Mouse (Mus musculus): Measurements from ENCODE around the gene Lrmp. TPM values are rescaled to one million over a fixed set of nuclear protein-coding genes. Genes with fewer than 3 reads are reported as not detected.

Gene Lrmp
- polyA plus RNA-seq, 1 experiment from 2014 or later, result 14.5 TPM

GRCm38 (mm10) chr6:145105439-145105838 is 10.0 kb upstream of the Lrmp start:
- Histone ChIP-seq H3K36me3 (replicated peaks) (no peaks in the 10 kb centered on the region), H3K4me3 (replicated peaks) (no peak overlapping the region), H3K4me1 (replicated peaks) (no peaks in the 10 kb centered on the region; the same call in 1 of the 2 replicates), H3K27ac (replicated peaks) (no peak overlapping the region), H3K4me2 (no peak overlapping the region), H3K9me3 (replicated peaks) (no peaks in the 10 kb centered on the region), H3K27me3 (no peaks in the 10 kb centered on the region), H3K9ac (no peak overlapping the region)
- WGBS (ENCODE audit: insufficient replicate concordance), result 66% methylated on average over 10 of the region's 10 CpGs
- no peak for ATAC-seq (ENCODE audit: insufficient read depth)

- no peaks in the 10 kb centered on the region for H3K27me3 ChIP-seq
- no peaks in the 10 kb centered on the region for H3K36me3 ChIP-seq (replicated peaks)
- H3K4me2 ChIP-seq, result no peak overlapping the region
- 0 out of 2 replicates have a peak, but pooled peaks have one; percentile 15 for ATAC-seq (ENCODE audit: insufficient read depth)
- no peak overlapping the region for H3K4me3 ChIP-seq (replicated peaks)
- WGBS (ENCODE audit: insufficient replicate concordance), result 63% methylated on average over 6 of the region's 6 CpGs
- no peak overlapping the region for H3K9ac ChIP-seq
- H3K4me1 ChIP-seq (replicated peaks), result no peaks in the 10 kb centered on the region; the same call in 1 of the 2 replicates
- no peak overlapping the region for H3K27ac ChIP-seq (replicated peaks)
- no peaks in the 10 kb centered on the region for H3K9me3 ChIP-seq (replicated peaks)
These were observed 9.2 kb upstream of the Lrmp start for GRCm38 (mm10) chr6:145106163-145106842.

- WGBS (ENCODE audit: insufficient replicate concordance), result 77% methylated on average over 4 of the region's 4 CpGs
- Histone ChIP-seq H3K27me3 (no peaks in the 10 kb centered on the region), H3K9ac (no peak overlapping the region), H3K27ac (replicated peaks) (no peak overlapping the region), H3K4me2 (no peak overlapping the region), H3K9me3 (replicated peaks) (no peaks in the 10 kb centered on the region), H3K4me1 (replicated peaks) (peaks cover 4% of the 10 kb centered on the region), H3K36me3 (replicated peaks) (no peaks in the 10 kb centered on the region), H3K4me3 (replicated peaks) (no peak overlapping the region)
- ATAC-seq (ENCODE audit: insufficient read depth), result no peak
These were observed 4.7 kb upstream of the Lrmp start for GRCm38 (mm10) chr6:145110786-145111185.

- WGBS (ENCODE audit: insufficient replicate concordance), result 59% methylated on average over 6 of the region's 6 CpGs
- ATAC-seq (ENCODE audit: insufficient read depth), result no peak
- H3K9me3 ChIP-seq (replicated peaks), result no peaks in the 10 kb centered on the region
- peaks cover 14% of the 10 kb centered on the region for H3K4me1 ChIP-seq (replicated peaks)
- no peak overlapping the region for H3K4me3 ChIP-seq (replicated peaks)
- no peaks in the 10 kb centered on the region for H3K27me3 ChIP-seq
- no peak overlapping the region for H3K27ac ChIP-seq (replicated peaks)
- H3K9ac ChIP-seq, result no peak overlapping the region
- H3K4me2 ChIP-seq, result no peak overlapping the region
- no peaks in the 10 kb centered on the region for H3K36me3 ChIP-seq (replicated peaks)
These were observed 2.6 kb upstream of the Lrmp start for GRCm38 (mm10) chr6:145112865-145113264.

- Histone ChIP-seq H3K4me3 (replicated peaks) (no peak overlapping the region), H3K4me2 (no peak overlapping the region)
- ATAC-seq (ENCODE audit: insufficient read depth), result no peak
These were observed 892 bp upstream of the Lrmp start for GRCm38 (mm10) chr6:145114561-145114960.

GRCm38 (mm10) chr6:145116098-145116672 is 732 bp downstream of the Lrmp start:
- no peak overlapping the region for H3K4me3 ChIP-seq (replicated peaks)
- H3K4me2 ChIP-seq, result peak overlapping the region; percentile 30; the same call in 1 of the 2 replicates
- H3K4me1 ChIP-seq (replicated peaks), result peaks cover 22% of the 10 kb centered on the region
- no peak overlapping the region for H3K9ac ChIP-seq
- no peaks in the 10 kb centered on the region for H3K36me3 ChIP-seq (replicated peaks)
- no peaks in the 10 kb centered on the region for H3K27me3 ChIP-seq
- H3K9me3 ChIP-seq (replicated peaks), result no peaks in the 10 kb centered on the region
- WGBS (ENCODE audit: insufficient replicate concordance), result 48% methylated on average over 4 of the region's 4 CpGs
- H3K27ac ChIP-seq (replicated peaks), result peak overlapping the region; percentile 31
- peak; percentile 59; the same call in 1 of the 2 replicates for ATAC-seq (ENCODE audit: insufficient read depth)

More at GRCm38 (mm10) chr6:145114561-145114960, 892 bp upstream of the Lrmp start:
- Histone ChIP-seq H3K9ac (no peak overlapping the region), H3K27me3 (no peaks in the 10 kb centered on the region), H3K4me1 (replicated peaks) (peaks cover 14% of the 10 kb centered on the region), H3K36me3 (replicated peaks) (no peaks in the 10 kb centered on the region), H3K9me3 (replicated peaks) (no peaks in the 10 kb centered on the region), H3K27ac (replicated peaks) (no peak overlapping the region)
- WGBS (ENCODE audit: insufficient replicate concordance), result 48% methylated on average over 2 of the region's 2 CpGs

- WGBS (ENCODE audit: insufficient replicate concordance), result 57% methylated on average over 2 of the region's 2 CpGs
- H3K9me3 ChIP-seq (replicated peaks), result no peaks in the 10 kb centered on the region
- H3K4me2 ChIP-seq, result no peak overlapping the region
- H3K4me3 ChIP-seq (replicated peaks), result no peak overlapping the region
- peaks cover 56% of the 10 kb centered on the region for H3K4me1 ChIP-seq (replicated peaks)
- H3K36me3 ChIP-seq (replicated peaks), result no peaks in the 10 kb centered on the region
- no peak overlapping the region for H3K9ac ChIP-seq
- no peak for ATAC-seq (ENCODE audit: insufficient read depth)
- H3K27ac ChIP-seq (replicated peaks), result no peak overlapping the region
- H3K27me3 ChIP-seq, result no peaks in the 10 kb centered on the region
These were observed 4.6 kb downstream of the Lrmp start for GRCm38 (mm10) chr6:145120086-145120485.

GRCm38 (mm10) chr6:145120787-145121589 is 5.5 kb downstream of the Lrmp start:
- no peaks in the 10 kb centered on the region for H3K27me3 ChIP-seq
- no peak for ATAC-seq (ENCODE audit: insufficient read depth)
- H3K4me2 ChIP-seq, result peak overlapping the region; percentile 55
- peaks cover 59% of the 10 kb centered on the region for H3K4me1 ChIP-seq (replicated peaks)
- H3K36me3 ChIP-seq (replicated peaks), result no peaks in the 10 kb centered on the region
- peak overlapping the region; percentile 48 for H3K4me3 ChIP-seq (replicated peaks)
- H3K27ac ChIP-seq (replicated peaks), result peak overlapping the region; percentile 74
- 9% methylated on average over 18 of the region's 18 CpGs for WGBS (ENCODE audit: insufficient replicate concordance)
- H3K9me3 ChIP-seq (replicated peaks), result no peaks in the 10 kb centered on the region
- no peak overlapping the region; the same call in 1 of the 2 replicates for H3K9ac ChIP-seq

- WGBS (ENCODE audit: insufficient replicate concordance), result 13% methylated on average over 21 of the region's 21 CpGs
- Histone ChIP-seq H3K4me2 (peak overlapping the region; percentile 55), H3K9me3 (replicated peaks) (no peaks in the 10 kb centered on the region), H3K36me3 (replicated peaks) (no peaks in the 10 kb centered on the region), H3K4me3 (replicated peaks) (peak overlapping the region; percentile 48), H3K4me1 (replicated peaks) (peaks cover 54% of the 10 kb centered on the region), H3K27ac (replicated peaks) (peak overlapping the region; percentile 74), H3K27me3 (no peaks in the 10 kb centered on the region), H3K9ac (peak overlapping the region; percentile 3)
- peak; percentile 40; the same call in 1 of the 2 replicates for ATAC-seq (ENCODE audit: insufficient read depth)
These were observed 6.4 kb downstream of the Lrmp start for GRCm38 (mm10) chr6:145121590-145122420.

GRCm38 (mm10) chr6:145122423-145123059 is 7.1 kb downstream of the Lrmp start:
- peak overlapping the region; percentile 74; the same call in 1 of the 2 replicates for H3K27ac ChIP-seq (replicated peaks)
- no peak for ATAC-seq (ENCODE audit: insufficient read depth)
- WGBS (ENCODE audit: insufficient replicate concordance), result 32% methylated on average over 8 of the region's 8 CpGs
- no peaks in the 10 kb centered on the region for H3K27me3 ChIP-seq
- H3K9me3 ChIP-seq (replicated peaks), result no peaks in the 10 kb centered on the region
- peaks cover 54% of the 10 kb centered on the region for H3K4me1 ChIP-seq (replicated peaks)
- H3K9ac ChIP-seq, result no peak overlapping the region
- H3K4me2 ChIP-seq, result peak overlapping the region; percentile 55
- H3K36me3 ChIP-seq (replicated peaks), result no peaks in the 10 kb centered on the region
- peak overlapping the region; percentile 48 for H3K4me3 ChIP-seq (replicated peaks)

All from liver, embryonic 15.5 days (tissue).